Mouse (Mus musculus) heart, embryonic 16.5 days (tissue): Measurements from ENCODE around the gene Zyg11b. TPM values are rescaled to one million over a fixed set of nuclear protein-coding genes. Genes with fewer than 3 reads are reported as not detected.

ENCODE experiments used
- ATAC-seq: fragments of 200-750 bp; cut with Nextera tagmentation; replicated peaks from 2 replicates; pipeline ENCODE4 v1.8.0; 2017; ENCODE audit warnings: moderate number of reproducible peaks; ENCODE audit not compliant: insufficient read depth, low FRiP score; ENCODE audit errors: extremely low read depth
- H3K27ac ChIP-seq: fragments of 300-500 bp; sonication (generic); 2 replicates; pipeline ENCODE4 v1.5.1; 2014; ENCODE audit warnings: mild to moderate bottlenecking, low read length, control low read depth, moderate library complexity
- H3K27me3 ChIP-seq: fragments of 300-500 bp; sonication (generic); 2 replicates; pipeline ENCODE4 v1.6.1; 2014; ENCODE audit warnings: low read length, mixed read lengths; ENCODE audit not compliant: control insufficient read depth, insufficient read depth
- H3K36me3 ChIP-seq: fragments of 300-500 bp; sonication (generic); 2 replicates; pipeline ENCODE4 v1.6.1; 2014; ENCODE audit not compliant: control insufficient read depth, insufficient read depth
- H3K4me1 ChIP-seq: fragments of 300-500 bp; sonication (generic); 2 replicates; pipeline ENCODE4 v1.6.1; 2014; ENCODE audit warnings: low read length, mixed read lengths; ENCODE audit not compliant: control insufficient read depth, insufficient read depth
- H3K4me2 ChIP-seq: fragments of 300-500 bp; sonication (generic); 2 replicates; pipeline ENCODE4 v1.6.1; 2014; ENCODE audit warnings: low read depth, mild to moderate bottlenecking, control low read depth, low read length
- H3K4me3 ChIP-seq: fragments of 300-500 bp; sonication (generic); 2 replicates; pipeline ENCODE4 v1.5.1; 2014; ENCODE audit warnings: mild to moderate bottlenecking, control low read depth, low read length
- H3K9ac ChIP-seq: fragments of 300-500 bp; sonication (generic); 2 replicates; pipeline ENCODE4 v1.6.1; 2014; ENCODE audit warnings: low read length, control low read depth
- H3K9me3 ChIP-seq: fragments of 300-500 bp; sonication (generic); replicated peaks from 2 replicates; pipeline ENCODE4 v1.6.1; 2016; ENCODE audit warnings: low read length; ENCODE audit not compliant: control insufficient read depth
- WGBS: fragments of 180-500 bp; shearing (Covaris S2); extraction: QIAGEN DNeasy Blood & Tissue Kit; methylation state at CpG from one replicate; pipeline ENCODE4 v1.1.7; 2014; 5-methylcytosine and 5-hydroxymethylcytosine counted together
- polyA plus RNA-seq: library from polyadenylated mRNA; unstranded; fragments of >200 nt; fragmentation: Nextera tagmentation; extraction: Ambion mirVana; gene quantifications from 2 replicates; pipeline ENCODE4 v1.2.1, GENCODE M21; 2015

Gene Zyg11b
- polyA plus RNA-seq, 1 experiment from 2014 or later: 7.6 TPM

DNA sequence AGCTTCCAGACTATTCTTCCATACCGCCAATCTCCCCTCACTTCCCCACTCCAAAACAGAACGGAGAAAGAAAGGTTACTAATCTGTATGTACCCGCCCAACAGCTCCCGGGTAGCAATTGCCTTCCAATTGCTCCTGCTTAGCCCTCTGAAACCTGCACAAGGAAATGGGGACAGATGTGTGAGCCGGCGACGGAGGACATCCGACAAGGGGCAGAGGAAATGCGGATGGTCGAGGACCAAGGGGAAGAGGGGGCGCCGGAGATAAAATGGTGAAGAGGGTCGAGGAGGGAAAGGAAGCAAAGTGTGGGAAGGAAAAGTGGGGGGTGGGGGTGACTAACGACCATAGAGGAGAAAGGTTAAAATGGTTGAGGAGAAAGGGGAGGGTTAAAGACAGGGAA lies 630 bp downstream of the Zyg11b start:
- peak overlapping the region; percentile 81 for H3K4me3 ChIP-seq
- WGBS: 2% methylated on average over 14 of the region's 14 CpGs
- peak overlapping the region; percentile 92 for H3K9ac ChIP-seq
- peaks cover 27% of the 10 kb centered on the region for H3K4me1 ChIP-seq
- no peak for ATAC-seq
- H3K9me3 ChIP-seq: peaks cover 3% of the 10 kb centered on the region
- no peaks in the 10 kb centered on the region for H3K36me3 ChIP-seq
- H3K27ac ChIP-seq: peak overlapping the region; percentile 87
- peak overlapping the region; percentile 91 for H3K4me2 ChIP-seq
- no peaks in the 10 kb centered on the region for H3K27me3 ChIP-seq

DNA sequence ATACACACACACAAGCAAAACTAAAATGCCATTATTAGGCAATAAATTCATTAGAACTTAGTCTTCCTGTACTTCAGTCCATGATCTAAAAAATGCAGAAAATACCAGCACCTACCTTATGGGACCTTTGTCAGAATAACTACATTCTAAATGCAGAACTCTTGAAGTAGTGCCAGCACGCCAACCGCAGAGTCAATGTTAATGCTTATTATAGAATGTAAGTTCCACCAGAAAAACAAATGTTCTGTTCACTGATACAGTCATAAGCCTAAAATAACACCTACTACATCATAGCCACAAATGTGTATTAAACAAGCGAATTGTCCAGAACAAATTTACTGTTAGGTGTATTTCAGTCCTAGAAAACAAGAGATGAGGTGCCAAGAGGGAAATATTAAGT lies 23.9 kb downstream of the Zyg11b start:
- no peaks in the 10 kb centered on the region for H3K4me1 ChIP-seq
- no peak overlapping the region for H3K4me2 ChIP-seq
- no peak for ATAC-seq
- no peaks in the 10 kb centered on the region for H3K9me3 ChIP-seq
- no peaks in the 10 kb centered on the region; the same call in 1 of the 2 replicates for H3K36me3 ChIP-seq
- H3K4me3 ChIP-seq: no peak overlapping the region
- H3K27me3 ChIP-seq: no peaks in the 10 kb centered on the region
- H3K27ac ChIP-seq: no peak overlapping the region
- WGBS: 81% methylated on average over 3 of the region's 3 CpGs
- no peak overlapping the region for H3K9ac ChIP-seq

DNA sequence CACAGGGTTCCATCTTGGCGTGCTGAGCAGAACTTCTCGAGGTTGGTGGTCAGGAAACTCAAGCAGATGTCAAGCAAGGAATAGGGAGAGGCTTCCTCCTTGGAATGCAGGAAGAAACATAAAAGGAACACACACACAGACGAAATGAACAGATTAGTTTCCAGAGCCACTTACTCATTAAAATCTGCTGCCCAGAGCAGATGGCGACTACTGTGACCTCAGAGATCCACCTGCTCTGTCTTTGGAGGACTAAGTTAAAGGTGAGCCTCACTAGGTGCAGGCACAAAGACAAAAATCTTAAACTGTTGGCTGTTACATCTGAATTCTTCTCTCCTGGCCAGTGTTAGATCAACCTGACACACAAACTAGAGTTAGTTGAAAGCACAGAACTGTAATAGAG lies 28.6 kb downstream of the Zyg11b start:
- 78% methylated on average over 4 of the region's 4 CpGs for WGBS
- H3K36me3 ChIP-seq: peaks cover 5% of the 10 kb centered on the region; the same call in 1 of the 2 replicates
- H3K4me1 ChIP-seq: no peaks in the 10 kb centered on the region
- no peak overlapping the region for H3K4me3 ChIP-seq
- H3K9me3 ChIP-seq: no peaks in the 10 kb centered on the region
- no peaks in the 10 kb centered on the region for H3K27me3 ChIP-seq
- no peak overlapping the region for H3K27ac ChIP-seq
- H3K9ac ChIP-seq: no peak overlapping the region
- no peak for ATAC-seq
- no peak overlapping the region for H3K4me2 ChIP-seq

DNA sequence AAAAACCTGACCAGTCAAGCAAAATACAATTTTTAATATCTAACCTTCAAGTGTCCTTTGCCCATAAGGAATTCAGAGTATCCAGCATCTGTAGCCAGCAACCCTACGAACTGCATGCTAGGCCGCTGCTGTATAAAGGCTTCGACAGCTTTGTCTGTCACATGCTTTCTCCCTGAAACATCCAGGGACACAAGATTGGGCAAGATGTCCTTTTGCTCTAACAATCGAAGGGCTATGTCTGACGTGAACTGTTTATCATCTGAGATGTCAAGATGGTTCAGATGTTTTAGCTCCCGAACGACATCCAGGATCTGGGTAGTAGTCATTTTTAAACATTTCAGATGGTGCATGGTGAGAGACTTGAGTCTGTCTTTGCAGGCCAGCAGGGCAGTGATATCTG lies 35.1 kb downstream of the Zyg11b start:
- Histone ChIP-seq H3K36me3 (peaks cover 28% of the 10 kb centered on the region), H3K9ac (no peak overlapping the region), H3K27ac (no peak overlapping the region), H3K4me3 (no peak overlapping the region), H3K4me1 (no peaks in the 10 kb centered on the region), H3K9me3 (no peaks in the 10 kb centered on the region), H3K4me2 (no peak overlapping the region), H3K27me3 (no peaks in the 10 kb centered on the region)
- WGBS: 61% methylated on average over 7 of the region's 7 CpGs
- ATAC-seq: no peak

DNA sequence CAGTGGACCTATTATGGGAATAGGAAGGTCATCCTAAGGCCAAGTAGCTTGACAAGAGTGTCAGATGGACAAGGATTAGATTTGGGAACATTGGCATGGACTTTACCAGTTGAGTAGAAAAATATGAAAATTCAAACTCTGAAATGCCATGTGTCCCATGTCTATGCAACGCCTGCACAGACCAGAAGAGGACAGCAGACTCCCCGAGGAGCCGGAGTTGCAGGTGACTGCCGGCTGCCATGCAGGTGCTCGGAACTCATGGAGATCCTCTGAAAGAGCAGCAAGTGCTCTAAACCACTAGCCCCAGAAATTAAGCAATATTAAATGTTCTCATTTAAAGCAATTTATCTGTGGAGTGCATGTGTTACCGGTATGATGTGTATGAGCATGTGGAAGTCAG lies 47.6 kb downstream of the Zyg11b start:
- H3K4me3 ChIP-seq: no peak overlapping the region
- no peak overlapping the region for H3K4me2 ChIP-seq
- no peak overlapping the region for H3K9ac ChIP-seq
- WGBS: 89% methylated on average over 6 of the region's 6 CpGs
- no peak overlapping the region for H3K27ac ChIP-seq
- H3K9me3 ChIP-seq: no peaks in the 10 kb centered on the region
- H3K36me3 ChIP-seq: peaks cover 58% of the 10 kb centered on the region
- H3K27me3 ChIP-seq: no peaks in the 10 kb centered on the region
- ATAC-seq: no peak
- no peaks in the 10 kb centered on the region for H3K4me1 ChIP-seq

DNA sequence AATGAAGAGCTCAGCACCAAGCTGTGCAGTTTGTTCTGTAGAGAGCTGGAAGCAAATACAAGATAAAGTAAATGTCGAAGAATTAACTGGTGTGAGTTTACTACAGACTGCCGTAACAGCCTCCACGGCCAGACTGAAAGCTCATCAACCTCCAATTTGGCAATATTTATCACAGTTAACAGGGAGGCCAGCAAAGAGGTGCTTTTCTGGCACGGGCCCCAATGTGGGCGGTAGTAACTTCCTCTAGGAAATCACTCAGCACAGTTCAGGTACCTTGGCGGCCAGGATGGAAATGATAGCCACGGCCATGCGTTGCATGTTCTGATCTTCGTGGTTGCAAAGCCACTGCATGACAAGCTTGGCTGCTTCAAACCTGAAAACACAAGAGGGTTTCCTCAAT lies 50.4 kb downstream of the Zyg11b start:
- WGBS: 92% methylated on average over 9 of the region's 9 CpGs
- Histone ChIP-seq H3K9me3 (no peaks in the 10 kb centered on the region), H3K9ac (no peak overlapping the region), H3K36me3 (peaks cover 46% of the 10 kb centered on the region), H3K27ac (no peak overlapping the region), H3K27me3 (no peaks in the 10 kb centered on the region), H3K4me2 (no peak overlapping the region), H3K4me1 (no peaks in the 10 kb centered on the region), H3K4me3 (no peak overlapping the region)
- no peak for ATAC-seq

DNA sequence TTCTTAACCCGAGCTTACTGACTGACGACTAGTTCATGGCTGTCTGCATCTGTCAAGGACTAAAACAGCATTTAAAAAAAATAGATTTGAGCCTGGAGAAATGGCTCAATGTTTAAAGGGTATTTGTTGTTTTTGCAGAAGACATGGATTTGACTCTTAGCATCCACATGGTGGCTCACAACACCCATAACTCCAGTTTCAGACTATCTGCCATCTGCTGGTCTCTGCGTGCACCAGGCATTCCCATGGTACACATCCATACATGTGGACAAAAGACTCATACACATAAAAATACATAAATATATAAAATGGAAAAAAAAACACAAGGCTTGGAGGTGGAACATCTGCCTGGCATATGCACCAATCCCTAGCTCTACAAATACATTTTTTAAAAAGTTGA lies 51.6 kb downstream of the Zyg11b start:
- no peak overlapping the region for H3K9ac ChIP-seq
- H3K4me2 ChIP-seq: no peak overlapping the region
- H3K36me3 ChIP-seq: peaks cover 46% of the 10 kb centered on the region
- no peak overlapping the region for H3K4me3 ChIP-seq
- H3K4me1 ChIP-seq: no peaks in the 10 kb centered on the region
- no peak for ATAC-seq
- no peak overlapping the region for H3K27ac ChIP-seq
- 87% methylated on average over 3 of the region's 3 CpGs for WGBS
- H3K27me3 ChIP-seq: no peaks in the 10 kb centered on the region
- H3K9me3 ChIP-seq: no peaks in the 10 kb centered on the region

DNA sequence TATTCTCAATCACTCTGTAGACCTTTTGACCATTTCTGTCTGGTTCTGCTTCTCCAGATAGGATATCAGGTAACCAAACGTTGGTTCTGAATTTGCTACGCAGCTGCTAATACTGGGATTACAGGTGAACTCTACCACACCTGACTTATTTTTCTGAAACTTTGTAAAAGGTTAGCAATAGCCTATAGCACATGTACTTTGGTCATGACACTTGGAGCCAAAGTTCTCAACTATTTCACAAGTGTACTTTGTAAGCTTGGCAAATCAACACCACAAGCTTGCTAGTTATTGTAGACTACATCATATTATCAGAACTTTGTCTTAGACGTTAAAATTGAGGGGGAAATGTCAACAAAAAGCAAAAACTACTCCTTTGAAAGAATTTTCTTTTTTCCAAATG lies 67.2 kb downstream of the Zyg11b start:
- Histone ChIP-seq H3K27me3 (no peaks in the 10 kb centered on the region), H3K36me3 (peaks cover 29% of the 10 kb centered on the region), H3K27ac (no peak overlapping the region), H3K4me2 (no peak overlapping the region), H3K4me3 (no peak overlapping the region), H3K9ac (no peak overlapping the region), H3K9me3 (no peaks in the 10 kb centered on the region), H3K4me1 (no peaks in the 10 kb centered on the region)
- ATAC-seq: no peak
- WGBS: 87% methylated on average over 3 of the region's 3 CpGs

DNA sequence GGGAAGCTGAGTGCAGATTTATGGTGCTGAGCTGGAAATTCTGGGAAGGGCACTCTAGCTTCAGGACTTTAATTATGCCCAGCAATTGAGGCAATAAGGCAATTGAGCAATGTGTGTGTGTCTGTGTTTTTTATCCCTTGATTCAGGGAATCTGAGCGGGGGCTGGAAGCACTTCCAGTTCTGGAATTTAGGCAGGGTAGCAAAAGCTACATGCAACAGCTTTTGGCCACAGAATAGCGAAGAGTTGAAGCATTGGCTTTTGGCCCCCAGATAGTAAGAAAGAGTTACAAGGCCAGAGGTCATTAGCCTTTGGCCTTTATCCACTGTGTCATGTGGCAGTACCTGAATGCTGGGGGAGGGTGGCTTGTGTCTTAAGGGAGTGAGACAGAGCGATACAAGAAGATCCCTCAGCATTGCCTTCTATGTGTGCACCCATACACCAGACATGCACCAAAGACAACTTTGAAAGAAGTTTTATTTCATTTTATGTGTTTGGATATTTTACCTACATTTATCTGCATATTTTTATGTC lies 75.5 kb downstream of the Zyg11b start:
- Histone ChIP-seq H3K27ac (no peak overlapping the region), H3K27me3 (no peaks in the 10 kb centered on the region), H3K4me3 (no peak overlapping the region), H3K4me2 (no peak overlapping the region), H3K9me3 (no peaks in the 10 kb centered on the region), H3K9ac (no peak overlapping the region), H3K4me1 (peaks cover 5% of the 10 kb centered on the region; the same call in 1 of the 2 replicates), H3K36me3 (no peaks in the 10 kb centered on the region)
- no peak for ATAC-seq
- WGBS: 70% methylated on average over 3 of the region's 3 CpGs
